ENCODE assay signal across 8 mouse cellular contexts in genomic region chr11:5541799-5542481, GRCm38 (mm10). TPM values are rescaled to one million over a fixed set of nuclear protein-coding genes. Genes with fewer than 3 reads are reported as not detected.
DNase-seq lines count a peak whose midpoint lies in the region; ATAC-seq and TF ChIP-seq lines count a peak whose summit lies in the region.

Gene Ccdc117, minus strand, starts transcription at chr11:5542187.

- under 1% methylated on average over 65 of the region's 65 CpGs for WGBS in forebrain, embryonic 16.5 days
- WGBS in lung, embryonic 15.5 days = under 1% methylated on average over 57 of the region's 65 CpGs

- peak within 1 kb of the TSS; percentile 78 for H3K4me3 ChIP-seq in G1E (ENCODE audit: low read depth, low read length)
- peak within 1 kb of the TSS; percentile 92 for H3K4me3 ChIP-seq in forebrain, embryonic 16.5 days (replicated peaks; ENCODE audit: low read length)
- peak within 1 kb of the TSS; percentile 85 for H3K4me3 ChIP-seq in lung, embryonic 15.5 days

- peak; percentile 95 for ATAC-seq in G1E (ENCODE audit: extremely low read depth, insufficient number of reproducible peaks, low FRiP score, poor library complexity, severe bottlenecking)
- ATAC-seq in forebrain, embryonic 16.5 days = peak; percentile 99
- peak; percentile 99 for ATAC-seq in lung, embryonic 15.5 days (ENCODE audit: borderline replicate concordance, extremely low read depth, low FRiP score, low TSS enrichment)

- no peaks in the 10 kb centered on the region for H3K27me3 ChIP-seq in G1E (ENCODE audit: insufficient read depth, low read length)
- no peaks in the 10 kb centered on the region for H3K27me3 ChIP-seq in forebrain, embryonic 16.5 days (replicated peaks; ENCODE audit: control insufficient read depth, insufficient read depth, low read length)
- no peaks in the 10 kb centered on the region for H3K27me3 ChIP-seq in lung, embryonic 15.5 days

- no peaks in the 10 kb centered on the region for H3K9me3 ChIP-seq in G1E (replicated peaks)
- no peaks in the 10 kb centered on the region for H3K9me3 ChIP-seq in forebrain, embryonic 16.5 days (ENCODE audit: control insufficient read depth, low read length)
- no peaks in the 10 kb centered on the region for H3K9me3 ChIP-seq in lung, embryonic 15.5 days

- peak within 1 kb of the TSS; percentile 93 for H3K9ac ChIP-seq in forebrain, embryonic 16.5 days (replicated peaks; ENCODE audit: low read depth, low read length)
- H3K9ac ChIP-seq in lung, embryonic 15.5 days = peak within 1 kb of the TSS; percentile 92

- peak; percentile 89 for DNase-seq in G1E (ENCODE audit: low spot score)
- DNase-seq in cerebellum, adult 18-20 months = peak; percentile 90 to 98
- peak; percentile 88 to 89 for DNase-seq in heart, postnatal 36 days
- peak; percentile 84 to 86 for DNase-seq in layer of hippocampus, adult 8-10 months (ENCODE audit: low spot score in 2 of 2)
- peak; percentile 91 for DNase-seq in ovary, adult 18-20 months (ENCODE audit: low spot score)
- peak; percentile 84 for DNase-seq in thymus, postnatal 0 days (ENCODE audit: low spot score)

- TF ChIP-seq CTCF in G1E (IDR thresholded peaks at IDR 0.05; ENCODE audit: low read depth, low read length) = no peak

- peaks cover 31% of the 10 kb centered on the region for H3K36me3 ChIP-seq in G1E (replicated peaks)
- no peaks in the 10 kb centered on the region for H3K36me3 ChIP-seq in forebrain, embryonic 16.5 days (ENCODE audit: control insufficient read depth, insufficient read depth)
- H3K36me3 ChIP-seq in lung, embryonic 15.5 days = peaks cover 12% of the 10 kb centered on the region; the same call in 1 of the 2 replicates

- peak within 1 kb of the TSS; percentile 47 for H3K27ac ChIP-seq in forebrain, embryonic 16.5 days (ENCODE audit: low read length)
- peak within 1 kb of the TSS; percentile 90 for H3K27ac ChIP-seq in lung, embryonic 15.5 days

- H3K4me1 ChIP-seq in G1E (ENCODE audit: insufficient read depth, low read depth, low read length) = peaks cover 52% of the 10 kb centered on the region
- H3K4me1 ChIP-seq in forebrain, embryonic 16.5 days (replicated peaks; ENCODE audit: control insufficient read depth, insufficient read depth, low read length) = peaks cover 13% of the 10 kb centered on the region
- peaks cover 16% of the 10 kb centered on the region for H3K4me1 ChIP-seq in lung, embryonic 15.5 days

- H3K4me2 ChIP-seq in forebrain, embryonic 16.5 days (ENCODE audit: low read length) = peak within 1 kb of the TSS; percentile 59
- peak within 1 kb of the TSS; percentile 77 for H3K4me2 ChIP-seq in lung, embryonic 15.5 days

- intact Hi-C loops in heart, postnatal 36 days (cut with DNase I) = no loop called here

RNA-seq across cellular contexts. Expression of gene Ccdc117, which starts in this region (rescaled TPM):
- 31.8 and 35.5 TPM in 2 replicates for total RNA-seq in G1E (2014; fragmentation: Nextera tagmentation)
- total RNA-seq in G1E (2017) = 57.1 and 58.5 TPM in 2 replicates
- 11.5 and 12.6 TPM in 2 replicates for polyA plus RNA-seq in G1E (2012)
- 12.3 and 15.5 TPM in 2 replicates for polyA plus RNA-seq in forebrain, embryonic 16.5 days (2015; fragmentation: Nextera tagmentation; extraction: Ambion mirVana)
- 10 to 100 TPM; 19.5 to 23.2 TPM for total RNA-seq in heart, postnatal 36 days (2021)
- 10 to 100 TPM; 13.3 to 18.4 (median 15.2) TPM for total RNA-seq in layer of hippocampus, adult 8-10 months (2022)
- polyA plus RNA-seq in lung, embryonic 15.5 days (2015; fragmentation: Nextera tagmentation; extraction: Ambion mirVana) = 20.8 and 22.3 TPM in 2 replicates
- polyA plus RNA-seq in thymus, postnatal 0 days (2015; fragmentation: Nextera tagmentation; extraction: Ambion mirVana) = 17.7 and 18.5 TPM in 2 replicates

Comparison
In these comparisons a context has a peak if more than half of its experiments do, and no peak if none do; other contexts are left out.
1. Peak in every context shown above with its lines: DNase-seq, ATAC-seq, H3K4me3 ChIP-seq and H3K27ac ChIP-seq.